ENCODE assay signal across 11 mouse cellular contexts in the genomic region with DNA sequence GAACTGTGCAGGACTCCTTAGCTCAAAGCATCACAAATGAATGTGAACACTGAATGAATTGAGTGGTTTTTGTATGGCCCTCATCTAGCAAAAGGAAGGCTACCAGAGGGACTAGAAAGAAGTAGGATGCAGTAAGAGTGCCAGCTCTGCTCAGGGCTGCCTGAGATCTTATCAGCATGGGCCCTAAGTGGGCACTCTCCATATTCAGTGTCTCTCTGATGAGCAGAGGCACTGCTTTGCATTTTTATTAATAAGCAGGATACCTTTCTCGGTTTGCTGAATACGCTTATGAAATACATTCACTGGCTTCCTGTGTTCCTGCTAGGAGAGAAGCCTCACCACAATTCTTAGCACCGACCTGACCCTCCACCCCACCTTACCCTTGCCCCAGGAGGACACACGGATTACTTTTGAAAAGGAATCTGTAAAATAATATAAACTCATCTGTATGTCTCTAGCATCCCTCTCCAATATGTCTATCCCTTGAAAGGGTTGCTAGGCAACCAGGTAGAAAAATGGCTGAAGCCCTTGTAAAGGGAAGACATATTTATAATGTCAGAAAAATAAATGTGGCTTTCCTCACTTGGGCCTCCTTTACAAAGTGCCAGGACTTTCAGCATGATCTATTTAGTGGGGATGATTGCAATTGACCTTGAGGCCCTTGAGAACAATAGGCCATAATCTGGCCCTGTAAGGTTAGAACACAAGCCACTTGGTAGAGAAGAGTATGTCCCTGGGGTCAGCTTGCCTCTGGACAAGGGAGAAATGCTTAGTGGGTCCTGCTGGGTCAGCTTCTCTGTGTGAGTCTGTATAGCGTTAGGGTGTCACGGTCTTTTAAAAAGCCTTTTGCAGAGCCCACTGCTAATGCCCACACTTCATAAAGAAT.
DNase-seq lines count a peak whose midpoint lies in the region; ATAC-seq lines count a peak whose summit lies in the region.
"Had no signal": no experiment of that assay in that cellular context is flagged by ENCODE, and none has a peak within 500 bp of the region (broad histone marks: within the 10 kb centered on the region; RNA-seq: fewer than 3 reads in every experiment).

No protein-coding gene starts in this region.

- H3K4me2 ChIP-seq in forebrain, embryonic 15.5 days (replicated peaks), result no peak overlapping the region
- H3K4me2 ChIP-seq in hindbrain, embryonic 16.5 days (ENCODE audit: low read length), result no peak overlapping the region
- no peak overlapping the region for H3K4me2 ChIP-seq in midbrain, embryonic 16.5 days (ENCODE audit: low read length)

- H3K36me3 ChIP-seq in forebrain, embryonic 15.5 days, result no peaks in the 10 kb centered on the region
- H3K36me3 ChIP-seq in hindbrain, embryonic 16.5 days (ENCODE audit: control insufficient read depth, insufficient read depth, low read length), result no peaks in the 10 kb centered on the region
- no peaks in the 10 kb centered on the region for H3K36me3 ChIP-seq in midbrain, embryonic 16.5 days (ENCODE audit: control insufficient read depth, insufficient read depth, low read length)

- DNase-seq in embryo, embryonic 10.5 days (ENCODE audit: low spot score), result peak; percentile 58
- no peak for DNase-seq in layer of hippocampus, adult 18-20 months (ENCODE audit: low spot score in 2 of 2)
- DNase-seq in adrenal gland, postnatal 4 days (ENCODE audit: low spot score in 2 of 2), result no peak
- DNase-seq in adrenal gland, postnatal 14 days, result no peak
- DNase-seq in gastrocnemius, adult 8-10 months (ENCODE audit: low spot score in 2 of 2), result no peak
- DNase-seq: thymus, adult 18-20 months had no signal

- 42% methylated on average over 6 of the region's 6 CpGs for WGBS in forebrain, embryonic 15.5 days
- 17% methylated on average over 6 of the region's 6 CpGs for WGBS in hindbrain, embryonic 16.5 days
- 14% methylated on average over 6 of the region's 6 CpGs for WGBS in midbrain, embryonic 16.5 days

- peak overlapping the region; percentile 73 for H3K27ac ChIP-seq in forebrain, embryonic 15.5 days (replicated peaks)
- peak overlapping the region; percentile 69 for H3K27ac ChIP-seq in hindbrain, embryonic 16.5 days (ENCODE audit: low read depth, low read length)
- H3K27ac ChIP-seq in midbrain, embryonic 16.5 days (ENCODE audit: low read length), result peak overlapping the region; percentile 86
- H3K27ac ChIP-seq: kidney, postnatal 0 days; macrophage had no signal

- no peak overlapping the region for H3K4me3 ChIP-seq in forebrain, embryonic 15.5 days
- no peak overlapping the region for H3K4me3 ChIP-seq in hindbrain, embryonic 16.5 days (ENCODE audit: low read length)
- H3K4me3 ChIP-seq in midbrain, embryonic 16.5 days (ENCODE audit: low read depth, low read length), result no peak overlapping the region

- H3K27me3 ChIP-seq in forebrain, embryonic 15.5 days, result no peaks in the 10 kb centered on the region
- H3K27me3 ChIP-seq in hindbrain, embryonic 16.5 days (replicated peaks; ENCODE audit: control insufficient read depth, insufficient read depth, low read length), result no peaks in the 10 kb centered on the region
- no peaks in the 10 kb centered on the region for H3K27me3 ChIP-seq in midbrain, embryonic 16.5 days (ENCODE audit: control insufficient read depth, insufficient read depth, low read depth, low read length)

- peaks cover 16% of the 10 kb centered on the region for H3K4me1 ChIP-seq in forebrain, embryonic 15.5 days
- peaks cover 12% of the 10 kb centered on the region for H3K4me1 ChIP-seq in hindbrain, embryonic 16.5 days (ENCODE audit: control insufficient read depth, insufficient read depth, low read depth, low read length)
- H3K4me1 ChIP-seq in midbrain, embryonic 16.5 days (ENCODE audit: control insufficient read depth, insufficient read depth, low read length), result peaks cover 17% of the 10 kb centered on the region

- H3K9ac ChIP-seq in forebrain, embryonic 15.5 days (replicated peaks), result no peak overlapping the region
- H3K9ac ChIP-seq in hindbrain, embryonic 16.5 days (ENCODE audit: low read depth, low read length), result no peak overlapping the region
- no peak overlapping the region for H3K9ac ChIP-seq in midbrain, embryonic 16.5 days (ENCODE audit: low read depth, low read length)

- H3K9me3 ChIP-seq in forebrain, embryonic 15.5 days, result no peaks in the 10 kb centered on the region
- no peaks in the 10 kb centered on the region for H3K9me3 ChIP-seq in hindbrain, embryonic 16.5 days (ENCODE audit: control insufficient read depth, low read length)
- H3K9me3 ChIP-seq in midbrain, embryonic 16.5 days (replicated peaks; ENCODE audit: control insufficient read depth, low read length, poor library complexity, severe bottlenecking), result no peaks in the 10 kb centered on the region

- peak; percentile 48; the same call in 1 of the 2 replicates for ATAC-seq in forebrain, embryonic 15.5 days (replicated peaks)
- ATAC-seq in hindbrain, embryonic 16.5 days, result peak; percentile 73
- peak; percentile 82 for ATAC-seq in midbrain, embryonic 16.5 days
